Mouse (Mus musculus) right cerebral cortex, postnatal 4 days (tissue): ENCODE measurements around the gene Adh6a.

Source experiments
- DNase-seq: peaks from one replicate; pipeline ENCODE4 v3.0.0-alpha.2; 2022

Adh6a gene

DNA sequence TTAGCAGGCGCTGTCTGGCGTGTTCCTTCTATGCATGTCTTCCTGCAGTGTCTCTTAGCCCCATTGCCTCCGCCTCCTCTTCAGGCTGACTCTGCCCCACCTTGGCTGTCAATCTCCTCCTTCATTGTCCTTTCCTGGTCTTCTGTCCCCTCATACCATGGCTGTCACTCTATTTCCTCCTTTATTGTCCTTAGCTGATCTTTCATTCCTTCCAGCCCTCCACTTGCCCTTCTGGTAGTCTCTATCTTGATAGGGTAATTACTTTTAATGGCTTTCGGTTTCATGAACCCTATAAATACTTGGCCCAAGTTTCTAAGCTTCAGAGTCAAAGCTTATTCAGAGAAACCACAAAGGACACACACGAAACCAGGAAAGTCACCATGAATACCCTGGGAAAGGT lies at the start of gene Adh6a:
Gene Adh6a (plus strand): TSS at position 322 of the 400 bp plus-strand sequence.
- no peak for DNase-seq

- DNase-seq = no peak
These were observed 48.4 kb upstream of the Adh6a start for GRCm38 (mm10) chr3:138264648-138265047.

- DNase-seq = no peak
These were observed 42.6 kb upstream of the Adh6a start for GRCm38 (mm10) chr3:138270507-138270906.

DNA sequence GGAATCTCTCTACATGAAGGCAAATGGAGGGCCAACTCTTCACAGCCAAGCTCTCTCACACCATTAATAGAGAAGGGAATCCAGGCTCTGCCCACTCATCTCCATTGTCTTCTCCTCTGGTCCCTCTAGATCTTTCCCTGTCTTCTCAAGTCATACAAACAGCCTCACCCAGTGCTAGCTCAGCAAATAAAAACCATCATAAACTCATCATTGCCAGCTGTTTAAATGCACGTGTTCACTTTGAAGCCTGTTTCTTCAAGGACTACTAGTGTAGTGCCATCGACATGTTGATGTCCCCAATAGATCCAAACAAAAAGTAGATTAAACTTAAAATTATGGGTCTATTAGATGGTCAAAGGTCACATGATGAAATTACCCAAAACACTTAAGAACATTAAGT lies 41.8 kb upstream of the Adh6a start:
- DNase-seq = no peak

DNA sequence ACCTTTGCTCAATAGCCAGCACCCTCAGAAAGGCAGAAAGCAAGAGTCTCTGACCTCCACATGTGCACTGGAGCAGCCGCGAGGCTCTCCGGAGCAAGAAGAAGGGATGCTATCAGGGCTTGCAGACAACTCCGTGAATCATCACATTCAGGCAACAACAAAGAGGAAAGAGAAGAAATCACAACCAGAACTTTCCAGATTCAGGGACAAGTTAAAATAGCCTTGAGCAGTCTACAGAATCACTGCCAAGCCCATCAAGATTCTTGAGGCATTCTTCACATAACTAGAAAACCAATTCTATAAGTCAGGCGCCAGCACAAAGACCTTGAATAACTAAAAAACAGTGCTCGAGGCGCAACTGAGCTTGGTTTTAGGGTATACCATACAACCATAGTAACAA lies 40.0 kb upstream of the Adh6a start:
- DNase-seq = no peak

GRCm38 (mm10) chr3:138275100-138275499 lies 38.0 kb upstream of the Adh6a start:
- DNase-seq = no peak

DNA sequence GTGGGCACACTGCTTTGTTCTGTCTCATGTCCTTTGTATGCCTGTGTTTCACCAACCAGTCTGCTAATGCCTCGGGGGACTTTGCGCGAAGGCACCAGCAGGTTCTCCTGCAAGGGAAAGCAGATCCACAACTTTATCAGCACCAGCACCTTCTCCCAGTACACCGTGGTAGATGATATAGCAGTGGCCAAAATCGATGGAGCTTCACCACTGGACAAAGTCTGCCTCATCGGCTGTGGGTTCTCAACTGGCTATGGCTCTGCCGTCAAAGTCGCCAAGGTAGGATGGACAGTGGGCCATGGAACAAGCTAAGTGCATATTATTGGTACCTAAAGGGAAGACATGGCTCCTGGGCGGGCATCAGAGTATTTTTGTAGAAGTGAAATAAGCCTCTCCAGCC lies 30.5 kb upstream of the Adh6a start:
- no peak for DNase-seq

DNA sequence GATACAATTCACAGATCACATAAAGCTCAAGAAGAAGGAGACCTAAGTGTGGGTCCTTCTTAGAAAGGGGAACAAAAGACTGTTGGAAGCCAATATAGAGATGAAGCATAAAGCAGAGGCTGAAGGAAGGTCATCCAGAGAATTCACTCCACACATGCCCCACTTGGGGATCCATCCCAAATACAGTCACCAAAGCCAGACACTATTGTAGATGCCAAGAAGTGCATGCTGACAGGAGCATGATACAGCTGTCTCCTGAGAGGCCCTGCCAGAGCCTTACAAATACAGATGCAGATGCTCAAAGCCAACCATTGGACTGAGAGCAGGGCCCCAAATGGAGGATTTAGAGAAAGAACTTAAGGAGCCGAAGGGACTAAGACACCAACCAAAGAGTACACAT lies 29.3 kb upstream of the Adh6a start:
- no peak for DNase-seq

DNA sequence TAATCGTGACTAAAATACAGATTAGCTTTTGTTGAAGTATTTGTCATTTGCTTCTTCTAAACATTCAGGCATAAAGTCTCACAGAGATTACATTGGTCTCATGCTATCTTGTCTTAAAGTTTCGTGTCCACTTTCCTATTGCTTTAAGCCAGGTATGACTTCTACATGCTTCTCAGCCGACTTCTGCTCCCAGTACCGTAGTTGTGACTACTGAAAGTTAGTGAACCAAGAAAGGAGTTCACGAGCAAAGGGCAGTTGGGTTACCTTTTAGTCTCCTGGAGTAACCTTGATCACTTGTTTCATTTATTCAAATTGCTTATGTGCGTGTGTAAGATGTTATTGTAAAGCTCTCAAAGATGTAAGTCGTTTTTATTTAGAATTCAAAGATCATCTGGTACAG lies 27.1 kb upstream of the Adh6a start:
- DNase-seq = no peak

DNA sequence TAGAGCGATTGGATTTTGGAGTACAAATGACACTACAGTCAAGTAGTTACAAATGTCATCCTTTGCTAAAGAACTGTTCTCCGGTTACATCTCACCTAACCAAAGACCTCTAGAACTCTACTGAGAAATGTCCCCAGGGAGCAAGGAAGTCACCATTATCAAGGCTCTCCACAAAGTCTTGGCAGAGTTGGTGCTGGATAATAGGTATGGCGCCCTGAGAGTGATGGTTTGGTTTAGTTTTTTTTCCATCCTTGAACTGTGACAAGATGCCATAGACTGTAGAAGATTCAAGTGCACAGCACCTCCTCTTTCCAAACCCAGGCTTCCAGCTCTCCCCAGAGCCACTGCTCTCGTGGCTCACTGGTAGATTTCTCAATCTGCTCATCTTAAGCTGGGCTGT lies 25.4 kb upstream of the Adh6a start:
- DNase-seq = no peak

GRCm38 (mm10) chr3:138290672-138291071 lies 22.4 kb upstream of the Adh6a start:
- DNase-seq = no peak

DNA sequence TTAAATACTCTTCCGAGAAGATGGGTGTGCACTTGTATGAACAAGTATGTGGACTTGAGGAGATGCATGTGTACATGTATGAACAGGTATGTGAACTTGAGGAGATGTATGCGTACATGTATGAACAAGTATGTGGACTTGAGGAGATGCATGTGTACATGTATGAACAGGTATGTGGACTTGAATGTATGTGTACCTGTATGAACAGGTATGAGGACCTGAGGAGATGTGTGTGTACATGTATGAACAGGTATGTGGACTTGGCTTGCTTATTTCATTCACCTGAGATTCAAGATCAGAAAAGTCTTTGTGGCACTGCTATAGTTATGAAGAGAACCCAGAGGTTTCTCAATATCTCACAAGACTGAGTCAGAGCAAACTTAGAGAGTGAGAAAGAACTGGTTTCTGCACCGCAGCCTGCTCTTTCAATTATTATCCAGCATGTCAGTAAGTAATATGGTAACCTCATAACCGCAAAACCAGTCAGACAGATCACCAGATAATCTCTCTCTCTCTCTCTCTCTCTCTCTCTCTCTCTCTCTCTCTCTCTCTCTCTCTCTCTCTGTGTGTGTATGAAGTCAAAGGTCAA lies 21.5 kb upstream of the Adh6a start:
- DNase-seq = no peak

DNA sequence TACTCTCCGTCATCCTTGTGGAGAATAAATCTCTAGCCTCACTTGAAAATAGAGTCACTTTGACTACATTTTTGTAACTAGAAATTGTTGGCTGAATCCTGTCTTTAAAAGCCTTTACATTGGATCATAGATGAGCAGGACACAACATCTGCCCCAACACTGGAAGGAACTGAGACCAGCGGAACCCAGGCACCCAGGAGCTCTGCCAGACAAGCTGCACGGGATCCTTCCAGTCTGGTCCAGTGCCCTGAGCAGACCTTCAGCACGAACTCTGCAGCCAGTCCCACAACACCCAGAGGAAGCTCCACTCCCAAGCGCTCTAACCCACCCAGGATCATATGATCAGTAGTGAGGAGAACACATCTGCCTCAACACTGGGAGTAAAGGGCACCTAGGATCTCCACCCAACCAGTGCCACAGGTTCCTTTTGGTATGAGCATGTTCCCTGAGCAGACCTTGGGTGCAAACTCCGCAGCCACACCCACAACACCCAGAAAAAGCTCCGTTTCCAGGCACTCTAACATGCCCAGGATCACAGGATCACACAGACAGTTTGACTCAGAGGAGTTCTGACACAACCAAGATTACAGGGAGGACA lies 19.7 kb upstream of the Adh6a start:
- no peak for DNase-seq

GRCm38 (mm10) chr3:138300130-138300529 lies 13.0 kb upstream of the Adh6a start:
- no peak for DNase-seq

DNA sequence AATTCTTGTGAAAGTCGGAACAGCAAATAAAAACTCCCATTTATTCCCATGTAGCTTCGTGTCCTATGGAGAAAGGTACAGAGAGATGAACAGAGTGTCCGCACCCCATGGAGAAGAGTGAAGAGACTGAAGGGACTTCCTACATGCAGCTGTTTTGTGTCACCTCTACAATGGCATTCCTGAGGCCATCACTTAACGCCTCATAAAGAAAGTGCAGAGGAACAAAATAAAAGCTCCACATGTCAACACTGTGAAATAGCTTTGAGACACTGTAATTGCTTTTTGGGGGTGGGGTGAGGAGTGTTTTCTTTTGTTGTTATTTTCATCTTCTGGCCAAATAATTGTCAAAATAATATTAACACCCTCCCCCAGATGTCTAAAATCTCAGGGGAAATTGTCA lies 10.4 kb upstream of the Adh6a start:
- no peak for DNase-seq

DNA sequence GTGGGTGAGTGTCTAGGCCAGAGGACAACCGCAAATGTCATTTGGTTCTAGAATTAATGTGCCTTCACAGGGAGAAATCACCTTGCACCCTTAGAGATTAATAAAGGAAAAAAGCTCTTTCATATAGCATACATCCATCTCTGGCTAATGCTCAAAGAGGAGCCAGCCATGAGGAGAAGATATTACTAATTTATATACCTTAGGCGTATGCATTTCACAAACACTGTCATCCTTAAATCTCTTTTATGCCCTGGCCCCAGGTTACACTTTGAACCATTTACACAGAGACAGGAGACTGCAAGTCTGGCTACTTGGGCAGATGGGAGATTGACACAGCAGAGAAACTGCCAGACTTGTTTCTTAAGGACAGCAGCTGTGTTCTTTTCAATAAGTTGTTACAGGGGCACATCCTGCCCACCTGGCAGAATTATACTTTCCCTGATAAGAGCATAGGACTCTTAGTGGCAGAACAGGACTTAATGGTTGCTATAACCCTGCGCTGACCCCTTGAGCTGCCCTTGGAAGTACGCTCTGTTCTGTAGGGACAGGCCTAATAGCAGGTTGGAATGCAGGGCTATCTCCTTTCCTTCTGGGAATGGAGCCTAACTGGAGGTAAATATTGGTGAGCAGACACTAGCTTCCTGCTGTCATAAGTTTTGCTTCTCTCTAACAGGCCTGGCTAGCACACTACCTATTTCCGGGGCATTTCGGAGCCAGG lies 9.2 kb upstream of the Adh6a start:
- DNase-seq = no peak

- DNase-seq = no peak
These were observed 8.6 kb upstream of the Adh6a start for GRCm38 (mm10) chr3:138304489-138304871.

GRCm38 (mm10) chr3:138305486-138306289 lies 7.4 kb upstream of the Adh6a start:
- no peak for DNase-seq

GRCm38 (mm10) chr3:138306290-138306683 lies 6.8 kb upstream of the Adh6a start:
- no peak for DNase-seq

DNA sequence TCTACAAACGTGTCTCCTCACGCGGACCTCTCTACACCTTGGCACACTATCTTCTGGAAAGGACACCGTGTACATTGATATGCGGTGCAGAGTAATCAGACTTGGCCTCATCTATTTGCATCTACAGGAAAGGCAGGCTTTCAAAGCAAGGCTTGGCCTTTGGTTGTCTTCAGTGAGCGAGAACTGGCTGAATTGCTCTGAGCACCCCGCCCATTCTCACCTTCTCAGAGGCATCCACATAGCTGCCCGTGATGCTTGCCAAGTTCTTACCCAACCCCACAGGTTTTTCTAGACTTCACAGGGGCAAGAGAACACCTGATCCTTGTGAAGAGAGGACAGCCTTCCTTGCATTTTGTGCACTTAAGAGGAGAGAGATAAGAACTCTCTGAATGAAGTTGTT lies 3.2 kb upstream of the Adh6a start:
- DNase-seq = no peak

DNA sequence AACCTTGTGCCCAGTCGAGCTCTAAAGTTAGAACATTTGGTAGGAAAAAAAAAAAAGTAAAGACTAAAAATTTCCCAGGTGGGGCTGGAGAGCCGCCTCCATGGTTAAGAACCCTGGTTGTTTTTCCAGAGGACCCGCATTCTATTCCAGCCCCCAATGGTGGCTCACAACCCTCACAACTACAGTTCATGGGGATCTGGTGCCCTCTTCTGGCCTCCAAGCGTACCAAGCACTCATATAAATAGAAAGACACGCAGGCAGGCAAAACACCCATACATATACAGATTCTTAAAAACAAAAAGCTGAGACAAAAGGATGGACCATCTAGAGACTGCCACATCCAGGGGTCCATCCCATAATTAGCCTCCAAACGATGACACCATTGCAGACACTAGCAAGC lies 2.1 kb upstream of the Adh6a start:
- DNase-seq = no peak

DNA sequence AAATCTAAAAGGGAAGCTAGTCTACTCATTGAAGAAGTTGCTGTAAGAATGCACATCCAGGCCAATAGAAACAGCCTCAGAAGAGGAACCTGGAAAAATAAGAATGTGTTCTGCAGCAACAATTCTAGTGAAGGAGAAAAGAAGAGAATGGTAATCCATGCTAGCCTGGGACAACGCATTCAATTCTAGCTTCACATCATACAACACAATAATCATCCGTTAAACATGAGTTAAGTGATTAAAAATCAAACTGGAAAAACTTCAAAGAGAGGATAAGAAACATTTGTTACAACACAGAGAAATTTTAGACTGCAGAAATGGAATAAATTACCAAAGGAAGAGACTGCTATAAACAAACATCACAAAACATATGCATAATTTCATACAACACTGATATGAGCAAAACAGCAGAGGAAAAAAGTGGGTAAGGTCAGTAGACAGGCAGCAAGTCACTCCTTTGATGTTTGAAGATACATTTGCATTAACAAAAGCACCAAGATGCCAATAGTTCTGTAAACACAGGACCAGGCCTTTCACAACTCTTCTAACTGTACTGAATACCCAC lies 3.9 kb downstream of the Adh6a start:
- DNase-seq = no peak

DNA sequence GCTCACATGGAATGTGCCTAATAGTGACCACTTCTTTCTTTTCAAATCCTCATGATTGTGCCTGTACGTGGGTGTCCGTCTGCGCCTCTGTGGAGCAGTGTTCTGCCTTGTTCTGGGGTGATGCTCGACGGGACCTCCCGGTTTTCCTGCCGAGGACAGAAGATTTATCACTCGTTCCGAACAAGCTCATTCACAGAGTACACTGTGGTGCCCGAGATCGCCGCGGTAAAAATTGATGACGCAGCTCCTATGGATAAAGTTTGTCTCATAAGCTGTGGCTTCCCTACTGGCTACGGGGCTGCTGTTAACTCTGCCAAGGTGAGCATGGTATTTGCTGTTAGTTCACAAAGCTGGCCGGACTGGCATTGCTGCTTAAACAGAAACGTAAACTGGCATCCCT lies 11.9 kb downstream of the Adh6a start:
- DNase-seq = no peak

GRCm38 (mm10) chr3:138325466-138325865 lies 12.4 kb downstream of the Adh6a start:
- no peak for DNase-seq
